Mouse (Mus musculus) layer of hippocampus, postnatal 10 days (tissue): ENCODE data around the gene Foxp1. TPM values are rescaled to one million over a fixed set of nuclear protein-coding genes. Genes with fewer than 3 reads are reported as not detected.

Experiments
- DNase-seq, 2 experiments: peaks; one replicate each; pipeline ENCODE4 v3.0.0; 2021; ENCODE audit warnings: low spot score in 2 of 2
- total RNA-seq, 2 experiments: library from RNA; stranded (reverse); gene quantifications; 2 replicates each; pipeline ENCODE4 v1.2.3; 2021

Gene Foxp1
- total RNA-seq, 2 experiments from 2014 or later = 139 to 149 TPM

- DNase-seq = peak; percentile 42
Measured at GRCm38 (mm10) chr6:99521038-99521640, 1.4 kb downstream of the Foxp1 start.

- no peak for DNase-seq
Measured at GRCm38 (mm10) chr6:99520676-99521037, 1.9 kb downstream of the Foxp1 start.

GRCm38 (mm10) chr6:99519806-99520675 lies 2.5 kb downstream of the Foxp1 start:
- peak; percentile 27 to 48 for DNase-seq

- no peak for DNase-seq
Measured at GRCm38 (mm10) chr6:99519052-99519451, 3.5 kb downstream of the Foxp1 start.

- no peak for DNase-seq
Measured at GRCm38 (mm10) chr6:99515667-99516199, 6.8 kb downstream of the Foxp1 start.

- DNase-seq = no peak
Measured at GRCm38 (mm10) chr6:99511862-99512261, 10.7 kb downstream of the Foxp1 start.

- peak; percentile 27 to 37 for DNase-seq
Measured at GRCm38 (mm10) chr6:99509189-99509592, 13.3 kb downstream of the Foxp1 start.

GRCm38 (mm10) chr6:99506816-99507215 lies 15.7 kb downstream of the Foxp1 start:
- no peak for DNase-seq

GRCm38 (mm10) chr6:99503741-99504140 lies 18.8 kb downstream of the Foxp1 start:
- DNase-seq = no peak

- no peak for DNase-seq
Measured at GRCm38 (mm10) chr6:99502727-99503126, 19.8 kb downstream of the Foxp1 start.

- DNase-seq = no peak
Measured at GRCm38 (mm10) chr6:99502314-99502713, 20.2 kb downstream of the Foxp1 start.

GRCm38 (mm10) chr6:99500570-99501270 lies 21.8 kb downstream of the Foxp1 start:
- DNase-seq = no peak

- DNase-seq = no peak
Measured at GRCm38 (mm10) chr6:99498082-99498481, 24.4 kb downstream of the Foxp1 start.

- no peak for DNase-seq
Measured at GRCm38 (mm10) chr6:99496114-99496513, 26.4 kb downstream of the Foxp1 start.

GRCm38 (mm10) chr6:99492937-99493336 lies 29.6 kb downstream of the Foxp1 start:
- DNase-seq = no peak

GRCm38 (mm10) chr6:99491979-99492544 lies 30.5 kb downstream of the Foxp1 start:
- DNase-seq = no peak

GRCm38 (mm10) chr6:99491146-99491545 lies 31.4 kb downstream of the Foxp1 start:
- DNase-seq = no peak

GRCm38 (mm10) chr6:99489900-99490648 lies 32.4 kb downstream of the Foxp1 start:
- no peak for DNase-seq

GRCm38 (mm10) chr6:99489423-99489822 lies 33.1 kb downstream of the Foxp1 start:
- no peak for DNase-seq

- peak; percentile 50 to 59 for DNase-seq
Measured at GRCm38 (mm10) chr6:99485884-99486640, 36.5 kb downstream of the Foxp1 start.
